Mouse (Mus musculus) adrenal gland, adult 2 months (tissue): ENCODE results near the gene Slc15a1. TPM values are rescaled to one million over a fixed set of nuclear protein-coding genes. Genes with fewer than 3 reads are reported as not detected.
A peak's percentile ranks its signal among the peaks of the same experiment; 100 is the strongest.
"Not testable (repeated sequence)": the region's sequence is repeated elsewhere in the genome, so short reads cannot be mapped to it uniquely, and the experiment has no call there.

Experiments used
- DNase-seq: peaks from one replicate; pipeline ENCODE4 v3.0.0; 2021
- polyA plus RNA-seq: library from polyadenylated mRNA; depleted of rRNA; stranded (reverse); fragments of >200 nt; gene quantifications from 2 replicates; pipeline ENCODE4 v1.2.3, GENCODE M21; 2012
- total RNA-seq, 2 experiments: library from RNA; stranded (reverse); gene quantifications; 2 replicates each; pipeline ENCODE4 v1.2.3; 2021

Slc15a1 gene
- total and polyA plus RNA-seq, 3 experiments: 0.09 to 0.10 (median 0.09) TPM

- no peak for DNase-seq
These were observed 53.5 kb downstream of the Slc15a1 start for GRCm38 (mm10) chr14:121451424-121452029.

- peak; percentile 69 for DNase-seq
These were observed 54.3 kb downstream of the Slc15a1 start for GRCm38 (mm10) chr14:121450504-121451423.

GRCm38 (mm10) chr14:121446951-121447350 is 58.1 kb downstream of the Slc15a1 start:
- no peak for DNase-seq

- DNase-seq: peak; percentile 77
These were observed 59.9 kb downstream of the Slc15a1 start for GRCm38 (mm10) chr14:121445194-121445593.

GRCm38 (mm10) chr14:121440807-121441206 is 64.2 kb downstream of the Slc15a1 start:
- DNase-seq: no peak

GRCm38 (mm10) chr14:121437026-121437425 is 68.0 kb downstream of the Slc15a1 start:
- peak; percentile 95 for DNase-seq

- DNase-seq: no peak
These were observed 68.6 kb downstream of the Slc15a1 start for GRCm38 (mm10) chr14:121436455-121436854.

- DNase-seq: peak; percentile 85
These were observed 69.3 kb downstream of the Slc15a1 start for GRCm38 (mm10) chr14:121435794-121436193.

GRCm38 (mm10) chr14:121431261-121431660 is 73.8 kb downstream of the Slc15a1 start:
- DNase-seq: no peak

- DNase-seq: no peak
These were observed 75.1 kb downstream of the Slc15a1 start for GRCm38 (mm10) chr14:121429854-121430535.

GRCm38 (mm10) chr14:121428148-121428547 is 76.9 kb downstream of the Slc15a1 start:
- no peak for DNase-seq

GRCm38 (mm10) chr14:121426743-121427142 is 78.3 kb downstream of the Slc15a1 start:
- DNase-seq: no peak

- DNase-seq: no peak
These were observed 79.9 kb downstream of the Slc15a1 start for GRCm38 (mm10) chr14:121425004-121425793.

- no peak for DNase-seq
These were observed 81.7 kb downstream of the Slc15a1 start for GRCm38 (mm10) chr14:121423341-121423751.

- peak; percentile 43 for DNase-seq
These were observed 82.2 kb downstream of the Slc15a1 start for GRCm38 (mm10) chr14:121422664-121423340.

- DNase-seq: no peak
These were observed 83.1 kb downstream of the Slc15a1 start for GRCm38 (mm10) chr14:121422000-121422399.

GRCm38 (mm10) chr14:121417594-121417993 is 87.5 kb downstream of the Slc15a1 start:
- DNase-seq: peak; percentile 84

GRCm38 (mm10) chr14:121416626-121417319 is 88.3 kb downstream of the Slc15a1 start:
- DNase-seq: no peak

- DNase-seq: no peak
These were observed 90.3 kb downstream of the Slc15a1 start for GRCm38 (mm10) chr14:121414635-121415241.

GRCm38 (mm10) chr14:121413726-121414125 is 91.3 kb downstream of the Slc15a1 start:
- not testable (repeated sequence) for DNase-seq
